19 mouse cellular contexts compared by ENCODE assay signal in genomic region chr16:20555000-20555399, GRCm38 (mm10). TPM values are rescaled to one million over a fixed set of nuclear protein-coding genes. Genes with fewer than 3 reads are reported as not detected.
"Had no signal": no experiment of that assay in that cellular context is flagged by ENCODE, and none has a peak within 500 bp of the region (broad histone marks: within the 10 kb centered on the region; RNA-seq: fewer than 3 reads in every experiment).

No protein-coding gene starts in this region.

- DNase-seq: cerebellum, adult 2 months; cerebellum, adult 8-10 months; cerebellum, adult 9-10 months; cerebellum, adult 9-11 months; cerebellum, postnatal 10 days; cerebellum, postnatal 14 days; cerebellum, postnatal 25 days; cerebellum, postnatal 36 days; embryo, embryonic 11 days; forebrain, postnatal 0 days; gastrocnemius, adult 2 months; gastrocnemius, postnatal 10 days; gastrocnemius, postnatal 14 days; gastrocnemius, postnatal 25 days; gastrocnemius, postnatal 36 days; heart, adult 18-20 months; heart, adult 2 months had no signal

RNA-seq across cellular contexts. Expression of gene Vwa5b2, which starts 34.3 kb away (rescaled TPM):
- total RNA-seq: common myeloid progenitor, adult 5-6 weeks; gastrocnemius, postnatal 25 days; gastrocnemius, postnatal 36 days; granulocyte monocyte progenitor cell, adult 5-6 weeks had no signal
